Mouse (Mus musculus) testis, adult 2 months (tissue): ENCODE data around the gene Sorl1. TPM values are rescaled to one million over a fixed set of nuclear protein-coding genes. Genes with fewer than 3 reads are reported as not detected.

Experiments
- H3K27ac ChIP-seq: fragments of 200-500 bp; 2 replicates; pipeline ENCODE4 v1.5.1; 2012; ENCODE audit warnings: low read depth, low read length; ENCODE audit not compliant: control insufficient read depth, insufficient read depth
- H3K27me3 ChIP-seq: fragments of 200-500 bp; 2 replicates; pipeline ENCODE4 v1.6.1; 2012; ENCODE audit warnings: mild to moderate bottlenecking, low read length, moderate library complexity; ENCODE audit not compliant: control insufficient read depth, insufficient read depth
- H3K36me3 ChIP-seq: fragments of 200-500 bp; 2 replicates; pipeline ENCODE4 v1.6.1; 2012; ENCODE audit warnings: mild to moderate bottlenecking, low read length; ENCODE audit not compliant: control insufficient read depth, insufficient read depth
- H3K4me1 ChIP-seq: fragments of 200-500 bp; 2 replicates; pipeline ENCODE4 v1.6.1; 2012; ENCODE audit warnings: low read length; ENCODE audit not compliant: control insufficient read depth, insufficient read depth
- H3K4me3 ChIP-seq: fragments of 200-500 bp; 2 replicates; pipeline ENCODE4 v1.5.1; 2012; ENCODE audit warnings: low read depth, mild to moderate bottlenecking, low read length, moderate library complexity, mixed read lengths; ENCODE audit not compliant: control insufficient read depth
- CTCF ChIP-seq: fragments of 200-500 bp; IDR thresholded peaks from 2 replicates; pipeline ENCODE4 v1.5.1; 2012; ENCODE audit warnings: low read depth, mild to moderate bottlenecking, inconsistent platforms, low read length, moderate library complexity; ENCODE audit not compliant: control insufficient read depth, insufficient read depth, insufficient replicate concordance
- POLR2A ChIP-seq: fragments of 200-500 bp; IDR thresholded peaks from 2 replicates; pipeline ENCODE4 v1.6.1; 2012; ENCODE audit warnings: low read depth, mild to moderate bottlenecking, inconsistent platforms, low read length, moderate library complexity; ENCODE audit not compliant: control insufficient read depth
- polyA plus RNA-seq: library from polyadenylated mRNA; depleted of rRNA; stranded (reverse); fragments of >200 nt; gene quantifications from 2 replicates; pipeline ENCODE4 v1.2.3, GENCODE M21; 2012

Gene Sorl1
- polyA plus RNA-seq, 1 experiment = 3.7 TPM

GRCm38 (mm10) chr9:41975968-41976367, 148.1 kb downstream of the Sorl1 start:
- Histone ChIP-seq H3K4me3 (no peak overlapping the region), H3K36me3 (no peaks in the 10 kb centered on the region), H3K4me1 (no peaks in the 10 kb centered on the region), H3K27me3 (no peaks in the 10 kb centered on the region), H3K27ac (no peak overlapping the region)
- TF ChIP-seq POLR2A = no peak
- no peak for TF ChIP-seq CTCF

- Histone ChIP-seq H3K4me1 (no peaks in the 10 kb centered on the region), H3K36me3 (no peaks in the 10 kb centered on the region), H3K27ac (no peak overlapping the region), H3K27me3 (no peaks in the 10 kb centered on the region), H3K4me3 (no peak overlapping the region)
- TF ChIP-seq POLR2A (no peak), CTCF (no peak)
Observed at GRCm38 (mm10) chr9:41974661-41975060, 149.4 kb downstream of the Sorl1 start.

- no peak overlapping the region for H3K27ac ChIP-seq
- no peak overlapping the region for H3K4me3 ChIP-seq
- TF ChIP-seq CTCF (peak; percentile 60; the same call in 1 of the 2 replicates), POLR2A (no peak)
- H3K36me3 ChIP-seq = no peaks in the 10 kb centered on the region
- H3K4me1 ChIP-seq = no peaks in the 10 kb centered on the region
- no peaks in the 10 kb centered on the region for H3K27me3 ChIP-seq
Observed at GRCm38 (mm10) chr9:41973775-41974657, 150.1 kb downstream of the Sorl1 start.

GRCm38 (mm10) chr9:41969961-41970360, 154.1 kb downstream of the Sorl1 start:
- Histone ChIP-seq H3K4me1 (no peaks in the 10 kb centered on the region), H3K27ac (no peak overlapping the region), H3K4me3 (no peak overlapping the region), H3K36me3 (no peaks in the 10 kb centered on the region), H3K27me3 (no peaks in the 10 kb centered on the region)
- TF ChIP-seq CTCF (no peak), POLR2A (no peak)

GRCm38 (mm10) chr9:41968673-41969460, 155.2 kb downstream of the Sorl1 start:
- no peaks in the 10 kb centered on the region for H3K36me3 ChIP-seq
- no peak overlapping the region for H3K27ac ChIP-seq
- H3K27me3 ChIP-seq = no peaks in the 10 kb centered on the region
- TF ChIP-seq POLR2A (no peak), CTCF (no peak)
- no peak overlapping the region for H3K4me3 ChIP-seq
- H3K4me1 ChIP-seq = no peaks in the 10 kb centered on the region

GRCm38 (mm10) chr9:41961274-41961673, 162.8 kb downstream of the Sorl1 start:
- Histone ChIP-seq H3K4me1 (no peaks in the 10 kb centered on the region), H3K27me3 (no peaks in the 10 kb centered on the region), H3K27ac (no peak overlapping the region), H3K4me3 (no peak overlapping the region), H3K36me3 (no peaks in the 10 kb centered on the region)
- no peak for TF ChIP-seq CTCF
- TF ChIP-seq POLR2A = no peak

- no peak overlapping the region for H3K27ac ChIP-seq
- no peaks in the 10 kb centered on the region for H3K4me1 ChIP-seq
- no peaks in the 10 kb centered on the region for H3K27me3 ChIP-seq
- TF ChIP-seq POLR2A = no peak
- no peak for TF ChIP-seq CTCF
- H3K4me3 ChIP-seq = no peak overlapping the region
- H3K36me3 ChIP-seq = no peaks in the 10 kb centered on the region
Observed at GRCm38 (mm10) chr9:41958282-41958681, 165.8 kb downstream of the Sorl1 start.
